Mouse (Mus musculus) erythroblast, embryonic 14.5 days (primary cell): ENCODE data around the gene Fbxo47.

Experiments used
- GATA1 ChIP-seq: IDR thresholded peaks from 2 replicates; pipeline ENCODE4 v1.6.1; 2012; ENCODE audit warnings: low read length, inconsistent platforms, mixed read lengths
- TAL1 ChIP-seq: IDR thresholded peaks from 3 replicates; pipeline ENCODE4 v1.6.1; 2012; ENCODE audit warnings: low read length, inconsistent platforms, mixed read lengths

GRCm38 (mm10) chr11:97829365-97829764, 54.6 kb downstream of the Fbxo47 start:
- TF ChIP-seq TAL1 (no peak), GATA1 (no peak)
